Mouse (Mus musculus) lung, postnatal 25 days (tissue): Measurements from ENCODE around the gene Wdr91.

Experiments used
- DNase-seq: peaks from one replicate; pipeline ENCODE4 v3.0.0; 2022; ENCODE audit warnings: low spot score

Wdr91 gene

GRCm38 (mm10) chr6:34919146-34919545 is 8.5 kb upstream of the Wdr91 start:
- DNase-seq: no peak

GRCm38 (mm10) chr6:34914462-34914861 is 3.8 kb upstream of the Wdr91 start:
- no peak for DNase-seq

- DNase-seq: no peak
These were observed 2.8 kb upstream of the Wdr91 start for GRCm38 (mm10) chr6:34913341-34914040.

- no peak for DNase-seq
These were observed 888 bp downstream of the Wdr91 start for GRCm38 (mm10) chr6:34909631-34910345.

- peak; percentile 24 for DNase-seq
These were observed 2.9 kb downstream of the Wdr91 start for GRCm38 (mm10) chr6:34907696-34908260.

- no peak for DNase-seq
These were observed 3.5 kb downstream of the Wdr91 start for GRCm38 (mm10) chr6:34907121-34907614.

GRCm38 (mm10) chr6:34906661-34907060 is 4.0 kb downstream of the Wdr91 start:
- no peak for DNase-seq

- no peak for DNase-seq
These were observed 4.6 kb downstream of the Wdr91 start for GRCm38 (mm10) chr6:34906125-34906524.

GRCm38 (mm10) chr6:34904361-34904760 is 6.3 kb downstream of the Wdr91 start:
- DNase-seq: peak; percentile 64

- peak; percentile 37 for DNase-seq
These were observed 6.8 kb downstream of the Wdr91 start for GRCm38 (mm10) chr6:34903851-34904250.

GRCm38 (mm10) chr6:34903441-34903840 is 7.2 kb downstream of the Wdr91 start:
- DNase-seq: peak; percentile 77

- peak; percentile 63 for DNase-seq
These were observed 8.1 kb downstream of the Wdr91 start for GRCm38 (mm10) chr6:34902578-34902977.

- DNase-seq: no peak
These were observed 8.7 kb downstream of the Wdr91 start for GRCm38 (mm10) chr6:34901911-34902444.

GRCm38 (mm10) chr6:34900990-34901389 is 9.7 kb downstream of the Wdr91 start:
- DNase-seq: no peak

- no peak for DNase-seq
These were observed 11.5 kb downstream of the Wdr91 start for GRCm38 (mm10) chr6:34899127-34899526.

GRCm38 (mm10) chr6:34896168-34896780 is 14.4 kb downstream of the Wdr91 start:
- no peak for DNase-seq

GRCm38 (mm10) chr6:34895569-34895968 is 15.1 kb downstream of the Wdr91 start:
- DNase-seq: no peak

GRCm38 (mm10) chr6:34889185-34889584 is 21.5 kb downstream of the Wdr91 start:
- DNase-seq: no peak

- DNase-seq: no peak
These were observed 23.4 kb downstream of the Wdr91 start for GRCm38 (mm10) chr6:34887131-34887850.

GRCm38 (mm10) chr6:34884724-34885123 is 26.0 kb downstream of the Wdr91 start:
- no peak for DNase-seq

- peak; percentile 60 for DNase-seq
These were observed 30.7 kb downstream of the Wdr91 start for GRCm38 (mm10) chr6:34879911-34880475.
